Mouse (Mus musculus) thymus, postnatal 4 days (tissue): Measurements from ENCODE around the gene Hspbp1.

Source experiments
- DNase-seq: peaks from one replicate; pipeline ENCODE4 v3.0.0; 2021

The Hspbp1 gene

GRCm38 (mm10) chr7:4629586-4629985 lies 55.3 kb downstream of the Hspbp1 start:
- DNase-seq = no peak

- DNase-seq = no peak
Measured at GRCm38 (mm10) chr7:4625928-4626327, 58.9 kb downstream of the Hspbp1 start.

GRCm38 (mm10) chr7:4624343-4624742 lies 60.5 kb downstream of the Hspbp1 start:
- peak; percentile 59 for DNase-seq

GRCm38 (mm10) chr7:4623544-4624189 lies 61.2 kb downstream of the Hspbp1 start:
- DNase-seq = peak; percentile 88

- DNase-seq = peak; percentile 84
Measured at GRCm38 (mm10) chr7:4619979-4620378, 64.9 kb downstream of the Hspbp1 start.

GRCm38 (mm10) chr7:4613740-4614403 lies 71.0 kb downstream of the Hspbp1 start:
- DNase-seq = no peak

GRCm38 (mm10) chr7:4612956-4613355 lies 71.9 kb downstream of the Hspbp1 start:
- DNase-seq = no peak

- no peak for DNase-seq
Measured at GRCm38 (mm10) chr7:4612386-4612785, 72.5 kb downstream of the Hspbp1 start.

GRCm38 (mm10) chr7:4611921-4612341 lies 72.9 kb downstream of the Hspbp1 start:
- DNase-seq = no peak

- DNase-seq = no peak
Measured at GRCm38 (mm10) chr7:4611511-4611910, 73.4 kb downstream of the Hspbp1 start.
